Mouse (Mus musculus): ENCODE results near the gene Klhl15. TPM values are rescaled to one million over a fixed set of nuclear protein-coding genes. Genes with fewer than 3 reads are reported as not detected.
"Not testable (repeated sequence)": the region's sequence is repeated elsewhere in the genome, so short reads cannot be mapped to it uniquely, and the experiment has no call there.

Gene Klhl15
- total RNA-seq (2014; rRNA removed; ENCODE audit: low replicate concordance) (12.7 and 27.6 TPM in 2 replicates), polyA plus RNA-seq (2015; fragmentation: Nextera tagmentation; extraction: Ambion mirVana) (4.2 and 5.0 TPM in 2 replicates)

GRCm38 (mm10) chrX:94234532-94235189 lies at the start of gene Klhl15:
Gene Klhl15 (plus strand): TSS chrX:94234599.
- Histone ChIP-seq H3K4me2 (ENCODE audit: low read depth, low read length) (peak within 1 kb of the TSS; percentile 65), H3K27ac (ENCODE audit: low read depth) (peak within 1 kb of the TSS; percentile 94), H3K27me3 (ENCODE audit: control insufficient read depth, insufficient read depth, low read length) (peaks cover 33% of the 10 kb centered on the region; the same call in 1 of the 2 replicates), H3K4me1 (ENCODE audit: control insufficient read depth, insufficient read depth) (no peaks in the 10 kb centered on the region), H3K36me3 (replicated peaks; ENCODE audit: control insufficient read depth, insufficient read depth, low read length) (no peaks in the 10 kb centered on the region), H3K9me3 (replicated peaks; ENCODE audit: control insufficient read depth, low read length) (no peaks in the 10 kb centered on the region), H3K4me3 (ENCODE audit: low read depth, low read length) (peak within 1 kb of the TSS; percentile 80), H3K9ac (replicated peaks; ENCODE audit: low read depth, low read length) (peak within 1 kb of the TSS; percentile 80)
- TF ChIP-seq EP300 (IDR thresholded peaks at IDR 0.05; ENCODE audit: low read depth) (no peak), CTCF (IDR thresholded peaks at IDR 0.05; ENCODE audit: low read depth) (peak; percentile 5; the same call in 1 of the 2 replicates)
- 9% methylated on average over 45 of the region's 70 CpGs for WGBS
- ATAC-seq (ENCODE audit: insufficient read depth, low read depth) (peak; percentile 94), DNase-seq (ENCODE audit: low spot score) (peak; percentile 67)

- 32% methylated on average over 1 of the region's 1 CpGs for WGBS
- ATAC-seq (ENCODE audit: insufficient read depth, low read depth) (no peak), DNase-seq (ENCODE audit: low spot score) (no peak)
- TF ChIP-seq EP300 (IDR thresholded peaks at IDR 0.05; ENCODE audit: low read depth) (no peak), CTCF (IDR thresholded peaks at IDR 0.05; ENCODE audit: low read depth) (peak; percentile 33)
- H3K4me2 ChIP-seq (ENCODE audit: low read depth, low read length), result no peak overlapping the region
- H3K27ac ChIP-seq (ENCODE audit: low read depth), result no peak overlapping the region
- no peaks in the 10 kb centered on the region for H3K4me1 ChIP-seq (ENCODE audit: control insufficient read depth, insufficient read depth)
- no peaks in the 10 kb centered on the region for H3K9me3 ChIP-seq (replicated peaks; ENCODE audit: control insufficient read depth, low read length)
- H3K27me3 ChIP-seq (ENCODE audit: control insufficient read depth, insufficient read depth, low read length), result peaks cover 2% of the 10 kb centered on the region; the same call in 1 of the 2 replicates
- no peak overlapping the region for H3K4me3 ChIP-seq (ENCODE audit: low read depth, low read length)
- no peak overlapping the region for H3K9ac ChIP-seq (replicated peaks; ENCODE audit: low read depth, low read length)
- no peaks in the 10 kb centered on the region for H3K36me3 ChIP-seq (replicated peaks; ENCODE audit: control insufficient read depth, insufficient read depth, low read length)
Observed at GRCm38 (mm10) chrX:94185156-94185555, 49.2 kb upstream of the Klhl15 start.

GRCm38 (mm10) chrX:94193901-94194300 lies 40.5 kb upstream of the Klhl15 start:
- H3K4me3 ChIP-seq (ENCODE audit: low read depth, low read length); ATAC-seq (ENCODE audit: insufficient read depth, low read depth); H3K27me3 ChIP-seq (ENCODE audit: control insufficient read depth, insufficient read depth, low read length); H3K9me3 ChIP-seq (replicated peaks; ENCODE audit: control insufficient read depth, low read length); DNase-seq (ENCODE audit: low spot score); H3K27ac ChIP-seq (ENCODE audit: low read depth); H3K4me2 ChIP-seq (ENCODE audit: low read depth, low read length); H3K4me1 ChIP-seq (ENCODE audit: control insufficient read depth, insufficient read depth); H3K9ac ChIP-seq (replicated peaks; ENCODE audit: low read depth, low read length): not testable (repeated sequence)
- peak; percentile 51 for TF ChIP-seq CTCF (IDR thresholded peaks at IDR 0.05; ENCODE audit: low read depth)
- peaks cover 57% of the 10 kb centered on the region for H3K36me3 ChIP-seq (replicated peaks; ENCODE audit: control insufficient read depth, insufficient read depth, low read length)
- 70% methylated on average over 4 of the region's 4 CpGs for WGBS

GRCm38 (mm10) chrX:94197789-94198188 lies 36.6 kb upstream of the Klhl15 start:
- Histone ChIP-seq H3K27ac (ENCODE audit: low read depth) (no peak overlapping the region), H3K4me2 (ENCODE audit: low read depth, low read length) (no peak overlapping the region), H3K4me3 (ENCODE audit: low read depth, low read length) (no peak overlapping the region), H3K9me3 (replicated peaks; ENCODE audit: control insufficient read depth, low read length) (no peaks in the 10 kb centered on the region), H3K9ac (replicated peaks; ENCODE audit: low read depth, low read length) (no peak overlapping the region), H3K4me1 (ENCODE audit: control insufficient read depth, insufficient read depth) (no peaks in the 10 kb centered on the region), H3K27me3 (ENCODE audit: control insufficient read depth, insufficient read depth, low read length) (no peaks in the 10 kb centered on the region), H3K36me3 (replicated peaks; ENCODE audit: control insufficient read depth, insufficient read depth, low read length) (peaks cover 80% of the 10 kb centered on the region)
- ATAC-seq (ENCODE audit: insufficient read depth, low read depth) (no peak), DNase-seq (ENCODE audit: low spot score) (no peak)
- 79% methylated on average over 5 of the region's 5 CpGs for WGBS
- peak; percentile 33 for TF ChIP-seq CTCF (IDR thresholded peaks at IDR 0.05; ENCODE audit: low read depth)
- TF ChIP-seq EP300 (IDR thresholded peaks at IDR 0.05; ENCODE audit: low read depth), result no peak

GRCm38 (mm10) chrX:94212264-94212596 lies 22.2 kb upstream of the Klhl15 start:
- TF ChIP-seq EP300 (IDR thresholded peaks at IDR 0.05; ENCODE audit: low read depth) (no peak), CTCF (IDR thresholded peaks at IDR 0.05; ENCODE audit: low read depth) (no peak)
- Histone ChIP-seq H3K4me3 (ENCODE audit: low read depth, low read length) (peak overlapping the region; percentile 60), H3K4me1 (ENCODE audit: control insufficient read depth, insufficient read depth) (no peaks in the 10 kb centered on the region), H3K9me3 (replicated peaks; ENCODE audit: control insufficient read depth, low read length) (no peaks in the 10 kb centered on the region), H3K4me2 (ENCODE audit: low read depth, low read length) (peak overlapping the region; percentile 75), H3K36me3 (replicated peaks; ENCODE audit: control insufficient read depth, insufficient read depth, low read length) (peaks cover 31% of the 10 kb centered on the region), H3K9ac (replicated peaks; ENCODE audit: low read depth, low read length) (peak overlapping the region; percentile 60), H3K27ac (ENCODE audit: low read depth) (peak overlapping the region; percentile 84), H3K27me3 (ENCODE audit: control insufficient read depth, insufficient read depth, low read length) (no peaks in the 10 kb centered on the region)
- WGBS, result under 1% methylated on average over 12 of the region's 12 CpGs
- ATAC-seq (ENCODE audit: insufficient read depth, low read depth) (peak; percentile 40), DNase-seq (ENCODE audit: low spot score) (no peak)

All from heart, postnatal 0 days (tissue).